Mouse (Mus musculus) stomach, postnatal 0 days (tissue): ENCODE measurements around the gene Tubb5.
A peak's percentile ranks its signal among the peaks of the same experiment; 100 is the strongest.

Experiments used
- CTCF ChIP-seq: IDR thresholded peaks from 2 replicates; pipeline ENCODE4 v1.5.1; 2016; ENCODE audit warnings: antibody characterized with exemption, low read depth, mild to moderate bottlenecking, moderate library complexity
- EP300 ChIP-seq: optimal IDR thresholded peaks from 2 replicates; pipeline ENCODE3; 2016; ENCODE audit warnings: antibody characterized with exemption

GRCm38 (mm10) chr17:35879245-35880057, 41.3 kb upstream of the Tubb5 start, which contains the start of gene Dhx16:
- TF ChIP-seq CTCF: peak; percentile 93
- TF ChIP-seq EP300: no peak
